Mouse (Mus musculus) embryonic facial prominence, embryonic 15.5 days (tissue): ENCODE results near the gene Traf1. TPM values are rescaled to one million over a fixed set of nuclear protein-coding genes. Genes with fewer than 3 reads are reported as not detected.

Experiments
- ATAC-seq: fragments of 200-750 bp; cut with Nextera tagmentation; 2 replicates; pipeline ENCODE4 v1.8.0; 2017; ENCODE audit warnings: low read depth, moderate TSS enrichment; ENCODE audit not compliant: insufficient number of reproducible peaks, low FRiP score, low TSS enrichment
- H3K27ac ChIP-seq: fragments of 300-500 bp; sonication (generic); replicated peaks from 2 replicates; pipeline ENCODE4 v1.5.1; 2015; ENCODE audit warnings: mild to moderate bottlenecking, inconsistent platforms
- H3K27me3 ChIP-seq: fragments of 300-500 bp; sonication (generic); 2 replicates; pipeline ENCODE4 v1.6.1; 2015; ENCODE audit warnings: inconsistent platforms
- H3K36me3 ChIP-seq: fragments of 300-500 bp; sonication (generic); 2 replicates; pipeline ENCODE4 v1.6.1; 2015; ENCODE audit warnings: mild to moderate bottlenecking, inconsistent platforms
- H3K4me1 ChIP-seq: fragments of 300-500 bp; sonication (generic); 2 replicates; pipeline ENCODE4 v1.6.1; 2015; ENCODE audit warnings: inconsistent platforms
- H3K4me2 ChIP-seq: fragments of 300-500 bp; sonication (generic); replicated peaks from 2 replicates; pipeline ENCODE4 v1.6.1; 2015; ENCODE audit warnings: mild to moderate bottlenecking, inconsistent platforms
- H3K4me3 ChIP-seq: fragments of 300-500 bp; sonication (generic); replicated peaks from 2 replicates; pipeline ENCODE4 v1.5.1; 2015; ENCODE audit warnings: mild to moderate bottlenecking, inconsistent platforms
- H3K9ac ChIP-seq: fragments of 300-500 bp; sonication (generic); 2 replicates; pipeline ENCODE4 v1.6.1; 2015; ENCODE audit warnings: inconsistent platforms
- H3K9me3 ChIP-seq: fragments of 300-500 bp; sonication (generic); replicated peaks from 2 replicates; pipeline ENCODE4 v1.6.1; 2016; ENCODE audit warnings: inconsistent platforms
- WGBS: fragments of 180-500 bp; shearing (Covaris S2); methylation state at CpG from one replicate; pipeline ENCODE4 v1.1.7; 2015; 5-methylcytosine and 5-hydroxymethylcytosine counted together
- polyA plus RNA-seq: library from polyadenylated mRNA; unstranded; fragments of >200 nt; fragmentation: Nextera tagmentation; extraction: Ambion mirVana; gene quantifications from 2 replicates; pipeline ENCODE4 v1.2.1, GENCODE M21; 2015

Gene Traf1
- polyA plus RNA-seq, 1 experiment from 2014 or later = 5.9 TPM

DNA sequence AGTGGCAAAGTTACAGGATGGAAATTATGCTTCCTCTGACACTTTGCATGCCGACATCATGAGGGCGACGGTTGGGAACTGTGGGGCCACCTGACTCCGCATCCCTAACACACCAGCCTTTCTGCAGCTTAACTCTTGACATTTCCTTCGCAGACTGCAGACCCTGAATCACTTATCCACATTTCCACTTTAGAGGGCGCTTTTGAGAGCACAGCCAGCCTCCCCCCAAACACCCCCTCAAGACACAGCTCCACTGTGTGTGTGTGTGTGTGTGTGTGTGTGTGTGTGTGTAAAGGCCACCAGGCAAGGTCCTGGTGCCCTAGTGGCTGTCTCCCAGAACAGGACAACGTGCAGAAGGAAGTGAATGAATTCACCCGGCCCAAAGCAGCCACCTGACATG is 4.2 kb upstream of the Traf1 start:
- Histone ChIP-seq H3K9ac (no peak overlapping the region), H3K9me3 (no peaks in the 10 kb centered on the region), H3K27ac (no peak overlapping the region), H3K4me1 (peaks cover 29% of the 10 kb centered on the region), H3K27me3 (no peaks in the 10 kb centered on the region), H3K4me3 (no peak overlapping the region), H3K4me2 (no peak overlapping the region), H3K36me3 (no peaks in the 10 kb centered on the region)
- ATAC-seq = no peak
- WGBS = 70% methylated on average over 8 of the region's 8 CpGs

DNA sequence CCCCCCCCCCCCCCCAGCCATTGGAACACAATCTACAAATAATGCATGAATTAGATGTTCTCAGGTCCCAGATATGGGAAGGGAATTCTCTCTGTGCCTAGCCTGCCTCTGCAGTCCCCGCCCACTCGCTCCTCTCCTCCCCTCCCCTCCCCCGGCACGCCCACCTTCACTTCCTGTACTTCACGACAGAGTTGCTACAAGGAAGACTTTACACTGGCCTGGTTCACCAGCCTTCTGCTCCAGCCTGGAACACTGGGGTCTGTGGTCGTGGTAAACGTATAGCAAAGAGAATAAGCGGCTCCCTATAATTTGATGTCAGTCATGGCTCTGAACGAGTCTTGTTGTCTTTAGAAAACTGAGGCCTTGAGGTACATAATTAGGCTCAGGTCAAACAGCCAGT is 3.7 kb upstream of the Traf1 start:
- 18% methylated on average over 9 of the region's 9 CpGs for WGBS
- no peak overlapping the region for H3K27ac ChIP-seq
- H3K4me1 ChIP-seq = peaks cover 32% of the 10 kb centered on the region
- no peak overlapping the region for H3K4me2 ChIP-seq
- no peak for ATAC-seq
- H3K27me3 ChIP-seq = no peaks in the 10 kb centered on the region
- no peak overlapping the region for H3K4me3 ChIP-seq
- no peaks in the 10 kb centered on the region for H3K9me3 ChIP-seq
- H3K36me3 ChIP-seq = no peaks in the 10 kb centered on the region
- no peak overlapping the region for H3K9ac ChIP-seq

DNA sequence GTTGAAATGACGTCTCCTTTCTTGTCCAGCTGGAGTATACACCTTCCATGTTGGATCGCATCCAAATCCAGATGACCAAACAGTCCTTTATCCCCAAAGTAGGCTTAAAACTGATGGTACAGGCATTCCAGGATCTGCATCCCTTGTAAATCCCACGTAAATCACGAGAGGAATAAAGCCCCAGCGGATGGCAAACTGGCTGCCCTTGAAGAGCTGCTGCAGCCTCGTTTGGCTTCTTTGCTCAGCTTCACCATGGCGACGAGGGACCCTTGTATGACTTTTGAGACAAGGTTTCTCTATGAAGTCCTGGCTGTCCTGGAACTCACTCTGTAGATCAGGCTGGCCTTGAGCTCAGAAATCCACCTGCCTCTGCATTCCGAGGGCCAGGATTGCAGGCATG is 3.1 kb upstream of the Traf1 start:
- no peak overlapping the region for H3K4me2 ChIP-seq
- H3K4me3 ChIP-seq = no peak overlapping the region
- no peaks in the 10 kb centered on the region for H3K9me3 ChIP-seq
- WGBS = 80% methylated on average over 9 of the region's 9 CpGs
- no peak for ATAC-seq
- H3K27ac ChIP-seq = no peak overlapping the region
- H3K27me3 ChIP-seq = no peaks in the 10 kb centered on the region
- H3K4me1 ChIP-seq = peaks cover 27% of the 10 kb centered on the region
- H3K9ac ChIP-seq = no peak overlapping the region
- no peaks in the 10 kb centered on the region for H3K36me3 ChIP-seq

DNA sequence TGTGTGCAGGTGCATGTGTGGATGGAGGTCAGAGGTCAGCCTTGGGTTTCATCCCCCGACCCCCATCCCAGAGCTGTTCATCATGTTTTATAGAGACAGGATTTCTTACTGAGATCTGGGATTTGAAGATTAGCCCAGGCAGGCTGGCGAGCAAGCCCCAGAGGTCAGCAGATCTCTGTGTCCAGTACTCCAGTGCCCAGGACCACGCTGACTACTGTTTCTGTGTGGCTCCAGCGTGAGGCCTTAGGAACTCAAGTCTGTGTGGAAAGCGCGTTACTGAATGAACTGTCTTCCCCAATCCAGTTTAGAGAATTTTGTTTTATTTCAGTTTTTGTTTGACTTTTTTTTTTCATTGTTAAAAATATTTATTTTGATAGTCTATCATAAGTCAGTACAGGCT is 2.7 kb upstream of the Traf1 start:
- no peaks in the 10 kb centered on the region for H3K36me3 ChIP-seq
- H3K9ac ChIP-seq = no peak overlapping the region
- WGBS = 87% methylated on average over 6 of the region's 6 CpGs
- H3K4me2 ChIP-seq = no peak overlapping the region
- H3K4me1 ChIP-seq = peaks cover 23% of the 10 kb centered on the region
- no peak overlapping the region for H3K27ac ChIP-seq
- H3K4me3 ChIP-seq = no peak overlapping the region
- ATAC-seq = no peak
- H3K27me3 ChIP-seq = no peaks in the 10 kb centered on the region
- no peaks in the 10 kb centered on the region for H3K9me3 ChIP-seq

DNA sequence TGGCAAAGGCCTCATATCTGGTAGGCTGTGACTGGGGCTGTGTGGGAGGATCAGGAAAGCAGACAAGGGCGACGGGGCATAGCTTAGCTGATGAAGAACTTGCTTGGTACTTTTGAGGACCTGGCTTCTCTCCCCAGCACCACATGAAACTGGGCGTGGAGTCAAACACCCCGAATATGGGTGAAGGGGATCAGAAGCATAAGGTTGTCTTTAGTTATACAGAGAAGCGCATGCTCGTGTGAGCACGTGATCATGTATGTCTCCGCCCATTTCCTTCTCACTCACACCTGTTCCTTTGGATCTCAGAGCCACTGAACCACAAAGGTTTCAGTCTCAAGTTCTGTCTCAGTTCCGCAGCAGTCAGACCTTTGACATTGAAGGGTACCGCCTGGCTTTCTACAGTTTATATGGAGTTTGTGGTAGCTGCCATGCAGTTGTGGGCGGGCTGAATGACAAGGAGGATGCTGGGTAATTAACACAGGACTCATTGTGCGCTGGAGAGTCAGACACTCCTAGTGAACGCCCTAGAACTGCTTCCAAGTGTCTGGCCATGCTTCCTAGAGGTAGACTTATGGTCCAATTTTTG is 1.9 kb upstream of the Traf1 start:
- H3K36me3 ChIP-seq = no peaks in the 10 kb centered on the region
- H3K4me3 ChIP-seq = no peak overlapping the region
- no peak overlapping the region for H3K4me2 ChIP-seq
- H3K27ac ChIP-seq = no peak overlapping the region
- no peak overlapping the region for H3K9ac ChIP-seq
- no peaks in the 10 kb centered on the region for H3K9me3 ChIP-seq
- ATAC-seq = no peak
- no peaks in the 10 kb centered on the region for H3K27me3 ChIP-seq
- peaks cover 19% of the 10 kb centered on the region for H3K4me1 ChIP-seq
- WGBS = 74% methylated on average over 13 of the region's 13 CpGs

DNA sequence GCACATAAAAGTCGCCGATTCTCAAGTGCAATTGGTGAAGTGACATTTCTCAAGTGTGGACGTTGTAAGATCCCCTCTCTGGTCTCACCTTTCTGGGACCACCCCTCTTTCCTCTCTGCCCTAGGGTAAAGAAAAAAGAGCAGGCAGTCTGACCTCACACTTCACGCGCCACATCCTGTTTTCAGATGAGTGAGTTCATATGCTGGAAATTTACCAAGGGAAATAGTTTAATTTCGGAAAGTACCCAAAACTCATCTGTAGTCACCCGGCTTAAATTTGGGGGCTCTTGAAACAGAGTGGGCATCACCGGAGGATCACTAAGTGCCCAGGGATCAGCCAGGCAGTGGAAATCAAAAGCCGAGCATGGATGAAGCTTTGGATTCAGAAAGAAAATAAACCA is 1.3 kb upstream of the Traf1 start:
- Histone ChIP-seq H3K4me3 (no peak overlapping the region), H3K9ac (no peak overlapping the region), H3K9me3 (no peaks in the 10 kb centered on the region), H3K4me1 (peaks cover 19% of the 10 kb centered on the region), H3K27ac (no peak overlapping the region), H3K36me3 (no peaks in the 10 kb centered on the region), H3K4me2 (no peak overlapping the region), H3K27me3 (no peaks in the 10 kb centered on the region)
- 71% methylated on average over 9 of the region's 9 CpGs for WGBS
- no peak for ATAC-seq

DNA sequence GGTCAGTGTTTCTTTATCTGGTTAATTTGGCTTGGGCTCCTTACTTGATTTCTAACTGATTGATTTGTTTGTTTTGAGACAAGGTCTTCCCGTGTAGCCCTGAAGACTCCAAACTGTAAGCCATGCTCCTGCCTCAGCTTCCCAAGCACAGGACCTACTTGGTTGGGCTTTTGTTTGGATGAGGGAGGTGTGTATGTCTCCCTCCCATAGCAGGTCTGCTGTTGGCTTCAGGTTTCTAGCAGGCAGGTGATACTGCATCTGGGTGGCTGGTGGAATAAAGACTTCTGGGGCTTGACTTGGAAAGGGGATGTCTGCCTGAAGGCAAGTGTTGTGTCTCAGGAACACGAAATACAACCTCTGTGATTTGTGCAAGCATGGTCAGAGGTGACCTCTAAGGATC is 639 bp upstream of the Traf1 start:
- Histone ChIP-seq H3K9ac (no peak overlapping the region), H3K36me3 (no peaks in the 10 kb centered on the region), H3K27ac (no peak overlapping the region), H3K4me3 (no peak overlapping the region), H3K9me3 (no peaks in the 10 kb centered on the region), H3K27me3 (no peaks in the 10 kb centered on the region), H3K4me1 (peaks cover 19% of the 10 kb centered on the region), H3K4me2 (no peak overlapping the region)
- ATAC-seq = no peak
- 78% methylated on average over 2 of the region's 2 CpGs for WGBS

DNA sequence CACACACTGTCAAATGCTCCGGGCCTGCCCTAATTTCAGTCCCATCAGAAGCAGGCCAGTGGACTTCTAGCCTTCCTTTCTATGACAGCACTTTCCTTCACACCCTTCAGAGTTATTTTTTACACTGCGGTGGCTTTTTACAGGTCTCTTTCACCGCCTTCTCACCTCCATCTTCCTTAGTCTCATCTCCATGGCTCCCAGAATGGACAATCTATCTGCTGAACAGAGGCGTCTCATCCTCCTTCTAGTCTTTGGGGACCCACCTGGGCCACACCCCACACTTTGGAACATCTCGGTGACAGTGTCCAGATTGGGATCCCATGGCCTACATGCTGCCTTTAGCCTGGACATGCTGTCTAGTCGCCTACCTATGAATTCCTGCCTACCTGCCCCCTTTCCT is 606 bp downstream of the Traf1 start:
- 62% methylated on average over 6 of the region's 6 CpGs for WGBS
- H3K36me3 ChIP-seq = no peaks in the 10 kb centered on the region
- peak overlapping the region; percentile 58 for H3K4me2 ChIP-seq
- H3K9me3 ChIP-seq = no peaks in the 10 kb centered on the region
- ATAC-seq = no peak
- H3K4me1 ChIP-seq = peaks cover 17% of the 10 kb centered on the region
- no peak overlapping the region; the same call in 1 of the 2 replicates for H3K9ac ChIP-seq
- H3K27ac ChIP-seq = 0 out of 2 replicates have a peak overlapping the region, but pooled peaks have one; percentile 28
- peak overlapping the region; percentile 35 for H3K4me3 ChIP-seq
- H3K27me3 ChIP-seq = no peaks in the 10 kb centered on the region

DNA sequence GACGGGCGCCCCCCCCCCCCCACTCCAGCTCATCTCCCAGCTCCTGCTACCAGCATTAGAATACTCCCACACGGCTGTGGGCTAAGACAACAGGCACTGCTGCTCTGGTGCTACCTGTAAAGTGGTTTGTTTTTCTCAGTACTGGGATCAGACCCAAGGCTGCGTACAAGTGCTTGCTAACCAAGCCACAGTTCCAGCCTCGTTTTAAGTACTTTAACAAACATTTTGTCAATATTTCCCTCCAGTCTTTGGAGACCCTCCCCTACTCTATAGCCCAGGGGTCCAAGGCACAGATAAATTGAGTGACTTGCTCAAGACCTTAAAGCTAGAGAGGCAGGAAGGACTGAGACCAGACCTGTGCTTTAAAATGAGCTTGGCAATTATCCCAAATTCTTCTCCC is 1.1 kb downstream of the Traf1 start:
- Histone ChIP-seq H3K27ac (no peak overlapping the region), H3K27me3 (no peaks in the 10 kb centered on the region), H3K36me3 (no peaks in the 10 kb centered on the region), H3K4me3 (no peak overlapping the region), H3K4me2 (no peak overlapping the region), H3K9me3 (no peaks in the 10 kb centered on the region), H3K9ac (no peak overlapping the region), H3K4me1 (peaks cover 13% of the 10 kb centered on the region)
- no peak for ATAC-seq
- 70% methylated on average over 5 of the region's 5 CpGs for WGBS

DNA sequence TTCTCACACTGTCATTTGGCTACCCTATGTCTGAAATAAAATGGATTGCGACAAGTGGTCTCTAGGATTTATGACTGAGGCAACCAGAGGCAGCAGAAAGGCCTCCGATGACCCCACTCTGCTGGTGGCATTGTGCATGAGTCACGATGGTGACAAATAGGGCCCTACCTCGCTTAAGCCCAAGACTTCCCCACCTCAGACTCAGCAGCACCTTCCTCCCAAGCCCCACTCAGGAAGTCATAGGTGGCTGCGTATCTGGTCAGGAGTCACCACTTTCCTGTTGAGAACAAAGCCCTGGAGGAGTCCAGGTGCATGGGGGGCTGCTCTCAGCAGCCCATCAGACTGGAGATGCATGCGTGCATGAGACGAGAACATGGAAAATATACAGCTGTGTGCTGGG is 3.0 kb downstream of the Traf1 start:
- no peaks in the 10 kb centered on the region for H3K36me3 ChIP-seq
- no peaks in the 10 kb centered on the region for H3K27me3 ChIP-seq
- peaks cover 13% of the 10 kb centered on the region for H3K4me1 ChIP-seq
- no peak overlapping the region for H3K4me3 ChIP-seq
- ATAC-seq = no peak
- 91% methylated on average over 7 of the region's 7 CpGs for WGBS
- no peak overlapping the region for H3K27ac ChIP-seq
- no peaks in the 10 kb centered on the region for H3K9me3 ChIP-seq
- no peak overlapping the region for H3K4me2 ChIP-seq
- no peak overlapping the region for H3K9ac ChIP-seq

DNA sequence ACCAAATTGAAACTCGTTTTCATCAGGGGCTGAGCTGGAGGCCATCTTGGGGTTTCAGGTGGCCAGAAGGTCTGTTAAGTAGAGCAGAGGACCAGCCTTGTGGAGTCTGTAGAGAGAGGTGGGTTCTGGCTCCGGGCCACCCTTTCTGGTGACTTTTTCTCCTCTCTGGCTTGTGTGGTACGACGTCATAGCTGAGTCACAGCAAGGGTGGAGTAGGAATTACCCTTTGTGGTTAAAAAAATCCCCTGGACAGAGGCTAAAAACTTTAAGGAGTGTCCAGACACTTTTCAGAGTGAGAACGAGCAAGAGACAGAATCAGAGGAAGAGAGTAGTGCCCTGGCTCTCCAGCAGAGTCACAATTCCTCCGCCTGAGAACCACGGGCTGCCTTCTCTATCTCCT is 3.5 kb downstream of the Traf1 start:
- H3K36me3 ChIP-seq = no peaks in the 10 kb centered on the region
- no peak overlapping the region for H3K4me2 ChIP-seq
- H3K27me3 ChIP-seq = no peaks in the 10 kb centered on the region
- no peak overlapping the region for H3K4me3 ChIP-seq
- H3K27ac ChIP-seq = no peak overlapping the region
- no peak overlapping the region for H3K9ac ChIP-seq
- no peak for ATAC-seq
- peaks cover 13% of the 10 kb centered on the region for H3K4me1 ChIP-seq
- 74% methylated on average over 7 of the region's 7 CpGs for WGBS
- H3K9me3 ChIP-seq = no peaks in the 10 kb centered on the region

DNA sequence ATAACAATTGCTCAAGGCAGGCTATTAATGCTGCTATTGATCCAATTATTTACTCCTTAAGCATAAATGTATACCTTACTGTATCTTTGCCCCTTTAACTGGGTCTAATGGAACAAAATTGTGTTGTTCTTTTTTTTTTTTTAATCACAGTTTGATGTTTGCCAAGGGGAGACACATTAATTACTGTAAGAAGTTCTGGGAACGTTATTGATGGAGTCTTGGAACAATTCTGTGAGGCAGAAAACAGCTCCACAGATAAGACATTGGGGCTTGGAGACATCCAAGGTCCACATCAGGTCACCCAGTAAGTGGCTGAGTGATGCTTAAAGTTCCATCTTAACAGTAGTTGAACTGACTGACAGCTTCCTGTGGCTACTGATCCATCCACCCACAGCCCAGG is 4.2 kb downstream of the Traf1 start:
- 74% methylated on average over 1 of the region's 1 CpGs for WGBS
- no peaks in the 10 kb centered on the region for H3K9me3 ChIP-seq
- H3K4me2 ChIP-seq = no peak overlapping the region
- no peak for ATAC-seq
- no peak overlapping the region for H3K4me3 ChIP-seq
- no peak overlapping the region for H3K9ac ChIP-seq
- H3K27ac ChIP-seq = no peak overlapping the region
- peaks cover 13% of the 10 kb centered on the region for H3K4me1 ChIP-seq
- H3K36me3 ChIP-seq = no peaks in the 10 kb centered on the region
- no peaks in the 10 kb centered on the region; the same call in 1 of the 2 replicates for H3K27me3 ChIP-seq
